Mouse (Mus musculus): ENCODE data around the gene Ipo9.

DNA sequence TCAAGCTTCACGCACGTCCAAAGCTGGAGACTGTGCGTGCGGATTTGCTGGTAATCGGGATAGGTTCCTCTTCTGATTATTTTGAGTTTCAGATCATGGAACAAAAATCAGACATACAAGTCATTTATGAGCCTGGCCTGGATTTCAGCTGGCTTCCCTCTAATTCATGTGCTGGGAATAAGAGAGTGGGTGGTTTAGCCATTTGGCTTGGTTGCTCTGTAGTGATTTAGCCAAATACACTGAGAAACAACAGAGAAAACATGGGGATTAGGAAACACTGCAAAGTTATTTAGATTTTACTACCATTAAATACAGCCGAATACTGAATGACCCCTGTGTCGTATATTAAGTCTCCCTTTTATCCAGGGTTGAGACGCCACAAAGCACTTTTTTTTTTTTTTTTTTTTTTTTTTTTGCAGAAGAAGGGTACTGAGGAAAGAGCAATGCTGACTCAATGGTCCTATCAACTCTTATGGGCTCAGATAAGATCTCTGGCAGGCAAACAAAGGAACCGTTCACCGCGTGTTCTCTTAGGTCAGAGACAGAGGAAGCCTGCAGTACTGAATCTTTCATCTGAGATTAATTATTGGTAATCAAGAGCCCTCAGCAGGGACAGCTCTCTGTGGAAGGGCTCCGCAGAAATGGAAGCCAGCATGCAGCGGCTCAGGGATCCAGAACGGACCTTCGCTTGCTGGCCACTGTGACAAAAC is 44.7 kb upstream of the Ipo9 start:
- no peak for TF ChIP-seq TAL1 (IDR thresholded peaks at IDR 0.05; ENCODE audit: low read length)
- TF ChIP-seq POLR2AphosphoS2 (IDR thresholded peaks at IDR 0.05; ENCODE audit: low read length) = no peak
- no peak for TF ChIP-seq ZNF384 (IDR thresholded peaks at IDR 0.05; ENCODE audit: low read depth, low read length)
- no peak for TF ChIP-seq POLR2A (IDR thresholded peaks at IDR 0.05; ENCODE audit: control insufficient read depth in 1 of 2, insufficient read depth in 1 of 2, low read depth in 1 of 2, low read length in 2 of 2, poor library complexity in 1 of 2)
- no peak for TF ChIP-seq SMC3 (IDR thresholded peaks at IDR 0.05; ENCODE audit: low read depth, low read length)
- no peak for TF ChIP-seq MAFK (IDR thresholded peaks at IDR 0.05; ENCODE audit: borderline replicate concordance, low read depth, low read length)
- no peak for TF ChIP-seq HCFC1 (IDR thresholded peaks at IDR 0.05; ENCODE audit: low read depth, low read length)
- no peak for TF ChIP-seq BHLHE40 (IDR thresholded peaks at IDR 0.05; ENCODE audit: borderline replicate concordance, low read depth, low read length)
- no peak for TF ChIP-seq CTCF (IDR thresholded peaks at IDR 0.05 in 2 of 3, conservative IDR thresholded peaks at IDR 0.05 in 1 of 3; ENCODE audit: control insufficient read depth in 1 of 3, insufficient read depth in 1 of 3, low read depth in 2 of 3, low read length in 3 of 3, poor library complexity in 1 of 3, severe bottlenecking in 1 of 3)
- TF ChIP-seq MAX (IDR thresholded peaks at IDR 0.05; ENCODE audit: low read length) = no peak
- TF ChIP-seq GABPA (IDR thresholded peaks at IDR 0.05; ENCODE audit: low read depth, low read length) = no peak
